Mouse (Mus musculus): Measurements from ENCODE around the gene Tnfrsf19. TPM values are rescaled to one million over a fixed set of nuclear protein-coding genes. Genes with fewer than 3 reads are reported as not detected.
A peak's percentile ranks its signal among the peaks of the same experiment; 100 is the strongest.

Gene Tnfrsf19
- polyA plus RNA-seq, 1 experiment from 2014 or later: 99.6 TPM

DNA sequence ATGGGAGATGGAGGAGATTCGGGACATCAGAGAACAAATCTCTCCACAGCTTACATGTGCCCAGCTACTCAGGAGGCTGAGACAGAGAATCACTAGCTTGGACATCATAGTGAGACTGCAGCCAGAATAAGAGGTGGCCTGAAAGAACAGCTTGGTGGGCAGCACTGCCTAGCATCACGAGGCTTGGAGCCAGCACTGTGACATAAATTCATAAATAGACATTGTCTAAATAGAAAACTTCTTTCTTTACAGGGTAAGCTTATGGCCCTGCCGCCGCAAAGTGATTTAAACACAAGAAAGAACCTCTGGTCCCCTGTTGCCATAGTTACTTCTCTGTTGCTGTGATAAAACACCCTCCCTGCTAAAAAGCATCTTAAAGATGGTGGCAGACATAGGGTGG lies 54.1 kb downstream of the Tnfrsf19 start:
- ATAC-seq (ENCODE audit: insufficient number of reproducible peaks, low FRiP score, low TSS enrichment, low read depth): no peak
- no peaks in the 10 kb centered on the region for H3K27me3 ChIP-seq
- H3K9me3 ChIP-seq (replicated peaks): no peaks in the 10 kb centered on the region
- H3K27ac ChIP-seq (replicated peaks): no peak overlapping the region
- H3K4me1 ChIP-seq: peaks cover 37% of the 10 kb centered on the region
- no peak overlapping the region for H3K4me3 ChIP-seq (replicated peaks)
- no peak overlapping the region for H3K4me2 ChIP-seq (replicated peaks)
- 79% methylated on average over 4 of the region's 4 CpGs for WGBS
- no peaks in the 10 kb centered on the region for H3K36me3 ChIP-seq
- H3K9ac ChIP-seq: no peak overlapping the region

GRCm38 (mm10) chr14:60988228-60988627 lies 58.1 kb downstream of the Tnfrsf19 start:
- Histone ChIP-seq H3K27me3 (no peaks in the 10 kb centered on the region), H3K36me3 (no peaks in the 10 kb centered on the region), H3K4me3 (replicated peaks) (no peak overlapping the region), H3K9ac (no peak overlapping the region), H3K4me1 (peaks cover 45% of the 10 kb centered on the region), H3K4me2 (replicated peaks) (no peak overlapping the region), H3K9me3 (replicated peaks) (no peaks in the 10 kb centered on the region), H3K27ac (replicated peaks) (peak overlapping the region; percentile 29; the same call in 1 of the 2 replicates)
- WGBS: 18% methylated on average over 6 of the region's 6 CpGs
- no peak for ATAC-seq (ENCODE audit: insufficient number of reproducible peaks, low FRiP score, low TSS enrichment, low read depth)

DNA sequence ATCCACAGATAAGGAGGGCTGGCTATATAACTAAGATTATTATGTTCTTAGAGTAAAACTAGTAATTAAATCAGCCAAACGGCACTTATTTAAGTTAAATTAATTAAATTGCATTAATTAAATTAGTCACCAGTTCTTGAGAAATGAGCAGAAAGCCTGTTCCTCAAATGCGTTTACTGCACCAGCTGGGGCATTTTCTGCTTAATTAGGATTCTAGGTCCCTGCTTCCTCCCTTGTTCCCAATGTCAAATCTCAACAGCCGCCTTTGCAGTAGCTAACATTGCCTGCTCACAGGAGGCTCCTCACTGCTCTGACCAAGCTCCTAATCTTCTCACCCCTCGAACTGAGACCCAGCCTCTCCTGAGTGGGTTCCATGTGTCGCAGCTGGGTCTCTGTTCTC lies 59.4 kb downstream of the Tnfrsf19 start:
- 68% methylated on average over 5 of the region's 5 CpGs for WGBS
- no peak overlapping the region for H3K4me3 ChIP-seq (replicated peaks)
- no peak for ATAC-seq (ENCODE audit: insufficient number of reproducible peaks, low FRiP score, low TSS enrichment, low read depth)
- peaks cover 48% of the 10 kb centered on the region for H3K4me1 ChIP-seq
- peak overlapping the region; percentile 29 for H3K27ac ChIP-seq (replicated peaks)
- peaks cover under 1% of the 10 kb centered on the region; the same call in 1 of the 2 replicates for H3K36me3 ChIP-seq
- no peaks in the 10 kb centered on the region for H3K27me3 ChIP-seq
- no peaks in the 10 kb centered on the region for H3K9me3 ChIP-seq (replicated peaks)
- H3K9ac ChIP-seq: no peak overlapping the region
- no peak overlapping the region for H3K4me2 ChIP-seq (replicated peaks)

DNA sequence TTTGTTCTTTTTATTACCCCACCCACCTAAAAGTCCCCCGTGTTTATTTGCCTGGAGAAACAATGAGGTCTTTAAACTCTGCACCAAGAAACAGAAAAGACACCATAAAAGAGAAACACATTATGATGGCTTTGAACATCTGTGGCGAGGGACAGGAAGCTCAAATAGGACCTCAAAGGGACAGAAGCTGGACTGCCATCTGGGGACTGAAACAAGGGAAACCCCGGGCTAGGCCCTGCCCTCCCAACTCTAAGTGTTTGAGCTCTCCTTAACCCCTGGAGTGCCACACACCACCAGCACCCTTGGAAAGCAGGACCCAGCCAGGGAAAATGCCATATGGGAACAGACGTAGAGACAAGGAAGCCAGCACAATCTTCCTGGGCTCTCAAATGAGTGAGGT lies 61.2 kb downstream of the Tnfrsf19 start:
- Histone ChIP-seq H3K9me3 (replicated peaks) (no peaks in the 10 kb centered on the region), H3K27me3 (no peaks in the 10 kb centered on the region), H3K27ac (replicated peaks) (peak overlapping the region; percentile 69), H3K9ac (no peak overlapping the region), H3K4me2 (replicated peaks) (no peak overlapping the region), H3K4me1 (peaks cover 52% of the 10 kb centered on the region), H3K36me3 (peaks cover 3% of the 10 kb centered on the region; the same call in 1 of the 2 replicates), H3K4me3 (replicated peaks) (no peak overlapping the region)
- WGBS: 29% methylated on average over 4 of the region's 4 CpGs
- ATAC-seq (ENCODE audit: insufficient number of reproducible peaks, low FRiP score, low TSS enrichment, low read depth): no peak

- Histone ChIP-seq H3K27ac (replicated peaks) (peak overlapping the region; percentile 69), H3K9ac (no peak overlapping the region), H3K4me1 (peaks cover 59% of the 10 kb centered on the region), H3K9me3 (replicated peaks) (no peaks in the 10 kb centered on the region), H3K27me3 (no peaks in the 10 kb centered on the region), H3K4me3 (replicated peaks) (no peak overlapping the region), H3K4me2 (replicated peaks) (no peak overlapping the region), H3K36me3 (peaks cover 6% of the 10 kb centered on the region; the same call in 1 of the 2 replicates)
- no peak for ATAC-seq (ENCODE audit: insufficient number of reproducible peaks, low FRiP score, low TSS enrichment, low read depth)
- 52% methylated on average over 6 of the region's 6 CpGs for WGBS
These were observed 62.0 kb downstream of the Tnfrsf19 start for GRCm38 (mm10) chr14:60984266-60984665.

GRCm38 (mm10) chr14:60982126-60982525 lies 64.2 kb downstream of the Tnfrsf19 start:
- ATAC-seq (ENCODE audit: insufficient number of reproducible peaks, low FRiP score, low TSS enrichment, low read depth): no peak
- no peak overlapping the region for H3K9ac ChIP-seq
- H3K27me3 ChIP-seq: no peaks in the 10 kb centered on the region
- peaks cover 6% of the 10 kb centered on the region; the same call in 1 of the 2 replicates for H3K36me3 ChIP-seq
- peaks cover 57% of the 10 kb centered on the region for H3K4me1 ChIP-seq
- no peak overlapping the region for H3K4me2 ChIP-seq (replicated peaks)
- H3K9me3 ChIP-seq (replicated peaks): no peaks in the 10 kb centered on the region
- H3K27ac ChIP-seq (replicated peaks): no peak overlapping the region
- no peak overlapping the region for H3K4me3 ChIP-seq (replicated peaks)

DNA sequence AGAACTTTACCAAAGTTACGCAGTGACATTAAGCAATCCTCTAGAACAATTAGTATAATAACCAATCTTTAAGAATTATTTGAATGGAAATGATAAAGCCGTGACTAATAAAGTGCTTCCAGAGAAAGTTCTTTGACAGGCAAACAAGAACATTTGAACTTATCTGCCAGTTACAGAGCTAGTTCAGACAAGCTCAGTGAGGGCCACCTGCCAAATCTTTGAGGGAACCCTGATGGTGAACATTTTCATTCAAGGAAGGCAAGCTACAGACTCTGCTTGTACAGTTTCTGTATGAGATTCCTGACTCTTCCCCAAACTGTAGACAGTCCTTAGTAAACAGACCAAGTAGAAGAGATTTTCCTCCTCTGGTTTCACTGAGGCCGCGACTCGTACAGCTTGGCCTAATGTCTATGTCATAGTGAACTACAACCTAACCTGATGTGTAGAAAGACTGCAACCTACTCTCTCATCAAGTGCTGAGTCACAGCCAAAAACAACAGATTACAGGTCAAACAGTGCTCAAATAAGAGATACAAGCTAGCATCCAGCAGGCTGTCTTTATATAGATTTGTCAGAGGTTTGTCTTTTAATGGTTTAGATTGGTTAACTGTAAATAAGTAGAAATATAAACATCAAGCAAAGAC lies 65.9 kb downstream of the Tnfrsf19 start:
- WGBS: 66% methylated on average over 5 of the region's 5 CpGs
- Histone ChIP-seq H3K36me3 (peaks cover 6% of the 10 kb centered on the region; the same call in 1 of the 2 replicates), H3K9me3 (replicated peaks) (no peaks in the 10 kb centered on the region), H3K4me1 (peaks cover 54% of the 10 kb centered on the region), H3K9ac (no peak overlapping the region), H3K4me2 (replicated peaks) (no peak overlapping the region), H3K27ac (replicated peaks) (peak overlapping the region; percentile 31; the same call in 1 of the 2 replicates), H3K27me3 (no peaks in the 10 kb centered on the region), H3K4me3 (replicated peaks) (no peak overlapping the region)
- no peak for ATAC-seq (ENCODE audit: insufficient number of reproducible peaks, low FRiP score, low TSS enrichment, low read depth)

GRCm38 (mm10) chr14:60978129-60978528 lies 68.2 kb downstream of the Tnfrsf19 start:
- no peaks in the 10 kb centered on the region for H3K9me3 ChIP-seq (replicated peaks)
- H3K27me3 ChIP-seq: no peaks in the 10 kb centered on the region
- ATAC-seq (ENCODE audit: insufficient number of reproducible peaks, low FRiP score, low TSS enrichment, low read depth): no peak
- no peak overlapping the region for H3K9ac ChIP-seq
- H3K27ac ChIP-seq (replicated peaks): peak overlapping the region; percentile 69
- no peak overlapping the region for H3K4me3 ChIP-seq (replicated peaks)
- WGBS: 11% methylated on average over 6 of the region's 6 CpGs
- 0 out of 2 replicates have a peak overlapping the region, but pooled peaks have one; percentile 15 for H3K4me2 ChIP-seq (replicated peaks)
- peaks cover 19% of the 10 kb centered on the region for H3K36me3 ChIP-seq
- H3K4me1 ChIP-seq: peaks cover 34% of the 10 kb centered on the region

GRCm38 (mm10) chr14:60976231-60976630 lies 70.1 kb downstream of the Tnfrsf19 start:
- no peaks in the 10 kb centered on the region for H3K9me3 ChIP-seq (replicated peaks)
- no peaks in the 10 kb centered on the region for H3K27me3 ChIP-seq
- no peak overlapping the region for H3K9ac ChIP-seq
- H3K4me1 ChIP-seq: peaks cover 27% of the 10 kb centered on the region
- ATAC-seq (ENCODE audit: insufficient number of reproducible peaks, low FRiP score, low TSS enrichment, low read depth): no peak
- peaks cover 31% of the 10 kb centered on the region for H3K36me3 ChIP-seq
- H3K4me3 ChIP-seq (replicated peaks): no peak overlapping the region
- H3K27ac ChIP-seq (replicated peaks): no peak overlapping the region
- whole genome bisulfite sequencing: 75% methylated on average over 3 of the region's 3 CpGs
- H3K4me2 ChIP-seq (replicated peaks): no peak overlapping the region

- H3K9ac ChIP-seq: no peak overlapping the region
- WGBS: 82% methylated on average over 3 of the region's 3 CpGs
These were observed 70.6 kb downstream of the Tnfrsf19 start for GRCm38 (mm10) chr14:60975736-60976135.

DNA sequence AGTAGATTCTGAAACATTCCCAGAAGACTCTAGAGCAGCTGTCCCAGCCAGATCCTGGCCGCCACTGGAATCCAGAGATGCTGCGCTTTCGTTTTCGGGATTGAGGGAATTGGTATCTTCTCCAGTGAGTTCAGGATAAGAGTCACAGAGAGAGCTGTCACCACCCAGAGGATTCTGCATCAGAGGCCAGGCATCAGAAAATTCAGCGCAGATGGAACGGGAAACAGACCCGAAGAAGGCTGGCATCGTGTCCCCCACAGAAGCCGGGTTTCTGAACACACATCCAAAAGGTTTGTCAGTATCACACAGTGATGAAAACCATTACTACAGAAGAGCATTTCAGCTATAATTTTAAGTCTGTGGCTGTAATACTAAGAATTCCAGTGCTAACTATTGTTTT lies 75.3 kb downstream of the Tnfrsf19 start:
- H3K4me3 ChIP-seq (replicated peaks): no peak overlapping the region
- no peaks in the 10 kb centered on the region for H3K4me1 ChIP-seq
- H3K27ac ChIP-seq (replicated peaks): no peak overlapping the region
- no peaks in the 10 kb centered on the region for H3K9me3 ChIP-seq (replicated peaks)
- ATAC-seq (ENCODE audit: insufficient number of reproducible peaks, low FRiP score, low TSS enrichment, low read depth): no peak
- H3K27me3 ChIP-seq: no peaks in the 10 kb centered on the region
- H3K4me2 ChIP-seq (replicated peaks): no peak overlapping the region
- H3K9ac ChIP-seq: no peak overlapping the region
- 78% methylated on average over 9 of the region's 9 CpGs for WGBS
- peaks cover 49% of the 10 kb centered on the region for H3K36me3 ChIP-seq

More at GRCm38 (mm10) chr14:60975736-60976135, 70.6 kb downstream of the Tnfrsf19 start:
- Histone ChIP-seq H3K4me3 (replicated peaks) (no peak overlapping the region), H3K27me3 (no peaks in the 10 kb centered on the region), H3K36me3 (peaks cover 35% of the 10 kb centered on the region), H3K9me3 (replicated peaks) (no peaks in the 10 kb centered on the region), H3K4me2 (replicated peaks) (no peak overlapping the region), H3K27ac (replicated peaks) (no peak overlapping the region), H3K4me1 (peaks cover 24% of the 10 kb centered on the region)
- ATAC-seq (ENCODE audit: insufficient number of reproducible peaks, low FRiP score, low TSS enrichment, low read depth): no peak

- H3K4me2 ChIP-seq (replicated peaks): no peak overlapping the region
- H3K4me1 ChIP-seq: no peaks in the 10 kb centered on the region
- no peak overlapping the region for H3K4me3 ChIP-seq (replicated peaks)
- no peaks in the 10 kb centered on the region for H3K9me3 ChIP-seq (replicated peaks)
- ATAC-seq (ENCODE audit: insufficient number of reproducible peaks, low FRiP score, low TSS enrichment, low read depth): no peak
- 46% methylated on average over 4 of the region's 4 CpGs for WGBS
- H3K9ac ChIP-seq: no peak overlapping the region
- H3K36me3 ChIP-seq: peaks cover 24% of the 10 kb centered on the region; the same call in 1 of the 2 replicates
- H3K27me3 ChIP-seq: no peaks in the 10 kb centered on the region
- H3K27ac ChIP-seq (replicated peaks): no peak overlapping the region; the same call in 1 of the 2 replicates
These were observed 80.2 kb downstream of the Tnfrsf19 start for GRCm38 (mm10) chr14:60966061-60966460.

Measured in embryonic facial prominence, embryonic 15.5 days (tissue).